Mouse (Mus musculus) myocyte (in vitro differentiated cells): ENCODE results near the gene Lzts2. TPM values are rescaled to one million over a fixed set of nuclear protein-coding genes. Genes with fewer than 3 reads are reported as not detected.

Source experiments
- H3K27me3 ChIP-seq: one replicate; pipeline ENCODE4 v1.6.1; 2011; ENCODE audit not compliant: control insufficient read depth, insufficient read depth, insufficient read length
- H3K36me3 ChIP-seq: one replicate; pipeline ENCODE4 v1.6.1; 2011; ENCODE audit not compliant: control insufficient read depth, insufficient read depth
- H3K4me2 ChIP-seq: one replicate; pipeline ENCODE4 v1.6.1; 2011; ENCODE audit warnings: low read depth, control low read depth
- H3K4me3 ChIP-seq: one replicate; pipeline ENCODE4 v1.5.1; 2011; ENCODE audit warnings: mild to moderate bottlenecking, control low read depth, moderate library complexity
- H3K79me2 ChIP-seq: one replicate; pipeline ENCODE4 v1.6.1; 2011; ENCODE audit not compliant: control insufficient read depth, insufficient read depth
- H3ac ChIP-seq: one replicate; pipeline ENCODE4 v1.6.1; 2011; ENCODE audit not compliant: control insufficient read depth, insufficient read length
- CEBPB ChIP-seq: IDR thresholded peaks from 2 replicates; pipeline ENCODE4 v1.6.1; 2011; ENCODE audit warnings: mild to moderate bottlenecking, moderate library complexity; ENCODE audit not compliant: poor library complexity, insufficient read depth, severe bottlenecking
- E2F4 ChIP-seq: IDR thresholded peaks from one replicate; pipeline ENCODE4 v1.6.1; 2011; ENCODE audit warnings: mild to moderate bottlenecking, control low read depth, moderate library complexity; ENCODE audit not compliant: insufficient read depth
- MAX ChIP-seq: IDR thresholded peaks from one replicate; pipeline ENCODE4 v1.6.1; 2011; ENCODE audit warnings: low read depth, mild to moderate bottlenecking, control low read depth
- MYOD1 ChIP-seq, 3 experiments: IDR thresholded peaks; one replicate each; pipeline ENCODE4 v1.6.1; 2011; ENCODE audit warnings: control low read depth in 2 of 3, low read depth in 2 of 3, mild to moderate bottlenecking in 2 of 3, moderate library complexity in 1 of 3; ENCODE audit not compliant: insufficient read length in 2 of 3, control insufficient read depth in 1 of 3
- MYOG ChIP-seq, 3 experiments: IDR thresholded peaks; one replicate each; pipeline ENCODE4 v1.6.1; 2011; ENCODE audit warnings: control low read depth in 2 of 3, low read depth in 2 of 3, mild to moderate bottlenecking in 2 of 3; ENCODE audit not compliant: insufficient read length in 2 of 3, control insufficient read depth in 1 of 3, insufficient read depth in 1 of 3
- POLR2A ChIP-seq: IDR thresholded peaks from one replicate; pipeline ENCODE4 v1.6.1; 2011; ENCODE audit warnings: low read depth, mild to moderate bottlenecking, control low read depth, moderate library complexity; ENCODE audit not compliant: insufficient read length
- POLR2AphosphoS2 ChIP-seq: IDR thresholded peaks from one replicate; pipeline ENCODE4 v1.6.1; 2011; ENCODE audit warnings: low read depth, control low read depth; ENCODE audit not compliant: insufficient read length
- REST ChIP-seq: IDR thresholded peaks from one replicate; pipeline ENCODE4 v1.6.1; 2011; ENCODE audit warnings: mild to moderate bottlenecking, control low read depth, moderate library complexity; ENCODE audit not compliant: insufficient read depth, insufficient read length
- SRF ChIP-seq: IDR thresholded peaks from one replicate; pipeline ENCODE4 v1.6.1; 2011; ENCODE audit warnings: low read depth; ENCODE audit not compliant: control insufficient read depth, insufficient read length
- TCF12 ChIP-seq: IDR thresholded peaks from one replicate; pipeline ENCODE4 v1.6.1; 2011; ENCODE audit warnings: mild to moderate bottlenecking, control low read depth; ENCODE audit not compliant: poor library complexity, insufficient read depth, severe bottlenecking
- TCF3 ChIP-seq: IDR thresholded peaks from one replicate; pipeline ENCODE4 v1.6.1; 2011; ENCODE audit warnings: low read depth, control low read depth; ENCODE audit not compliant: insufficient read length
- USF1 ChIP-seq: IDR thresholded peaks from one replicate; pipeline ENCODE4 v1.6.1; 2011; ENCODE audit warnings: low read depth, mild to moderate bottlenecking, control low read depth, moderate library complexity
- polyA plus RNA-seq: library from polyadenylated mRNA; unstranded; fragments of >200 nt; fragmentation: generic; extraction: Trizol; gene quantifications from one replicate; pipeline ENCODE4 v1.2.1, GENCODE M21; 2012; ENCODE audit warnings: missing spikeins

The Lzts2 gene
- polyA plus RNA-seq, 1 experiment: 66.1 TPM

DNA sequence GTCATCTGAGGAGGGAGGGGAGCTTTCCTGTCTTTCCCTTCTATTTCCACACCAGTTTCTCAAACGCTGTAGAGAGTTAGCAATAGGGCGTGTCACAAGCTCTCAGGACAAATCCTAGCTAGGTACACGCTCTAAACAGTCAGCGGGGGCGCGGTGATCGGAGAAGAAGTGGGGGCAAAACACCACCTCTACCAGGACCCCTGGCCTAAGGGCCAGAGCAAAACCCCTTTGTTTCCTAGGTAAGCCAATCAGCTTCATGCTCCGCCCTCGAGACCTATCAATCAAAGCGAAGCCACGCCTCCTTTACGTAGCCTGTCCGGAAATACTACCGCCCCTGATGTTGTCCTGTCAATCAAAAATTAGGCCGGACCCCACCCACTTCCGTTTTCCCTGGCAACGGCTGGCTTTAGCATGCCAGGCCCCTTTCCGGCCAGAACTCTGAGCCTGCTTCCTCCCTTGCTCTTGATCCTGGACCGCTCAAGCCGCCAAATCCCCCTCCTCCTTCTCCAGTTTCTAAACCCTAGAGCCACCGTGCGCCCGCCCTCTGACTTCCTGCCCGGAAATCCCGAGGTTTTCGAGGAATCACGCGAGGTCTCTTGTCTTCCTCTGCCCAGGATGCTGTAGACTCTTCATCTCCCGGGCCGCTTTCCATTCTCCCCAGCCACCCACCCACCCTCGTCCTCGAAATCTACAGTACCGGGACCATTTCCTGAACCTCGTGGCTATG lies 44.1 kb downstream of the Lzts2 start:
- H3K27me3 ChIP-seq: no peaks in the 10 kb centered on the region
- H3ac ChIP-seq: peak overlapping the region; percentile 22
- peak; percentile 46 for TF ChIP-seq POLR2AphosphoS2
- TF ChIP-seq POLR2A: peak; percentile 49
- no peak for TF ChIP-seq CEBPB
- no peak for TF ChIP-seq SRF
- TF ChIP-seq MAX: no peak
- no peak for TF ChIP-seq REST
- peak overlapping the region; percentile 80 for H3K4me2 ChIP-seq
- H3K36me3 ChIP-seq: no peaks in the 10 kb centered on the region
- H3K4me3 ChIP-seq: peak overlapping the region; percentile 47
- H3K79me2 ChIP-seq: no peaks in the 10 kb centered on the region

DNA sequence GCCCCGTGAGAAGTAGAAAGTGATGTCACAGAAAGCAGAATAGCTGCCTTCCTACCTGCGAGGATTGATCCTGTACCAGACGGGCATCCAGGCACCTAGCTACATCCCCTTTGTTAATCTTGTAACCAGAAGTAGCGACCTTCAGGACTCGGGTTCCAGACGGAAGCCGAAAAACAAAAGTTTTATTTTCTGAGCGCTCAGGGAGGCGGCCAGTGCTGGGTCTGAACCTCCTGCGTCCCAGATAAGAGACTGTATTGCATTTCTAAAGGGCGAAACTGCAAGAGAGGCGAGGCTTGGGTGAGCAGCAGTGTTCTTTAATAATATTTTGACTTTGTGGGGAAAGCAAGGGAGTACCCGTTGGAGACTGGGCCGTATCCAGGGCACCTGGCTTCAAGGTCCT lies 44.6 kb downstream of the Lzts2 start:
- H3K4me2 ChIP-seq: peak overlapping the region; percentile 80
- H3K4me3 ChIP-seq: peak overlapping the region; percentile 47
- no peaks in the 10 kb centered on the region for H3K36me3 ChIP-seq
- TF ChIP-seq MAX: no peak
- H3K27me3 ChIP-seq: no peaks in the 10 kb centered on the region
- H3ac ChIP-seq: peak overlapping the region; percentile 22
- no peaks in the 10 kb centered on the region for H3K79me2 ChIP-seq

DNA sequence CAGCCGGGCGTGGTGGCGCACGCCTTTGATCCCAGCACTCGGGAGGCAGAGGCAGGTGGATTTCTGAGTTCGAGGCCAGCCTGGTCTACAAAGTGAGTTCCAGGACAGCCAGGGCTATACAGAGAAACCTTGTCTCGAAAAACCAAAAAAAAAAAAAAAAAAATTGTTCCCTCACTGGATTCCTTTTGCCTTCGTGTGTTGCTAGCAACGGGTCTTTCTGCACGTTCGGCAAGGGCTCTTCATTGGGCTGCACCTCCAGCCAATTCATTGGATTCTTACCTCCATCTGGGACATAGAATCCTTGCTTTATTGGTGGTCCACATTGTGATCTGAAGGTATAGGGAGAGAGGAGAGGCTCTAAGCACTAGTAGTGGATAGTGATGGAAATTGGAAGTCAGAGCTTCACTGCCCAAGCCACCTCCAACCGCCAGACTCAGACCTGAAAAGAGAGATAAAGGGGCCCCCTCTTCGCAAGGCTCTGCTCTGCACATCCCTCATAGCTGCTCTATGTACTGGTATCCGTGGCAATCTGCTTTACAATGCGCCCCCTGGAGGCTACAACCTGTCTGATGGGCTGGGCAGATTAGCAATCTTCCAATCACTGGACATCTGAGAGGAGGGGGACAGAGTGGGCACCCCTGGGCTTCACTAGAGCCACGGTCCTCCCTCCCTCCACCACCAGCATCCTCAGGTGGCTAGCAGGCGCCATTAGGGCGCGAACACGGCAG lies 49.5 kb downstream of the Lzts2 start:
- Histone ChIP-seq H3K4me3 (no peak overlapping the region), H3K4me2 (no peak overlapping the region)

DNA sequence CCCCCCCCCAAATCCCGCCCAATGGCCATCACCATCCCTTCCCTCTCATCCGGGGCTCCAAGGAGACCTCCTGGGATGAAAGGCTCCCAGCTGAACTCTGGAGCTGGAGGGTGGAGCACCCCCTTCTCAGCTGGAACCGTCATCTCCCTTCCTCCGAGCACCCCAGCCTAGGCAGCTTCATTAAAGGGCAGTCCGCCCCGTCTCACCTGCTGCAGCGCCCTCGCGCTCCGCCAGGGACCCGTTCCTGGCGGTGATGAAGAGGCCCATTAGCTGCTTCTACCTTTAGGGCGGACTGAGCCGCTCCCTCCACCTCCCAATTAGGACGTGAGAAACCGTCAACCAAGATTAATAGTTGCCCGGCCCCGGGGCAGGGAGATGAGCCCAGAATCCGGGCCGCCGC lies 51.0 kb downstream of the Lzts2 start:
- H3ac ChIP-seq: no peak overlapping the region
- no peak overlapping the region for H3K4me2 ChIP-seq
- H3K4me3 ChIP-seq: no peak overlapping the region
- no peak for TF ChIP-seq CEBPB
- no peak for TF ChIP-seq USF1
- TF ChIP-seq MAX: no peak
- no peak for TF ChIP-seq REST
- no peak for TF ChIP-seq POLR2AphosphoS2
- no peak for TF ChIP-seq MYOG (IDR thresholded peaks at IDR 0.05; ENCODE audit: control insufficient read depth in 1 of 3, insufficient read depth in 1 of 3, insufficient read length in 2 of 3, low read depth in 2 of 3)
- no peak for TF ChIP-seq TCF3
- TF ChIP-seq MYOD1 (IDR thresholded peaks at IDR 0.05; ENCODE audit: control insufficient read depth in 1 of 3, insufficient read length in 2 of 3, low read depth in 2 of 3): no peak
- TF ChIP-seq SRF: no peak
- TF ChIP-seq POLR2A: no peak
- TF ChIP-seq E2F4: no peak
- no peak for TF ChIP-seq TCF12
- peaks cover 29% of the 10 kb centered on the region for H3K27me3 ChIP-seq
- no peaks in the 10 kb centered on the region for H3K36me3 ChIP-seq
- H3K79me2 ChIP-seq: no peaks in the 10 kb centered on the region

More for the DNA sequence above, 49.5 kb downstream of the Lzts2 start:
- H3K27me3 ChIP-seq: peaks cover 29% of the 10 kb centered on the region
- H3ac ChIP-seq: no peak overlapping the region
- no peak for TF ChIP-seq POLR2AphosphoS2
- no peaks in the 10 kb centered on the region for H3K36me3 ChIP-seq
- no peaks in the 10 kb centered on the region for H3K79me2 ChIP-seq

DNA sequence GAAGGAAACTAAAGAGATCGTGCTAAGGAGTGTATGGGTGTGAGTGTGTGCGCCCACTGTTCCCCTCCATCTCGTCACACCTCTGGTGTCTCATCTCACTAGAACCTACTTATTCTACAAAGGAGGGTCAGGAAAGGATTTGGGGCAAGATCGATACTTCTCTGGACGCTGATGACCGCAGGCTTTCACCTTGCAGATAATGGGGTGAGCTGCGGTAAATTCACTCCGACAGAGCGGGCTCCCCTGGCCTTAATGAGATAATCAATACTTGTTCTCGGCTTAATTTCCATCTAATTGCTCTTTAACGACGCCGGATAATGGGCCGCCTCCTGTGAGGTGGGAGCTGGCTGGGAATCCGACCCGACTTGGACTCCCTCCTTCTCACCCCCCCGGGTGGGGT lies 53.0 kb downstream of the Lzts2 start:
- Histone ChIP-seq H3K36me3 (no peaks in the 10 kb centered on the region), H3K27me3 (peaks cover 29% of the 10 kb centered on the region), H3ac (no peak overlapping the region), H3K4me2 (no peak overlapping the region), H3K79me2 (no peaks in the 10 kb centered on the region), H3K4me3 (no peak overlapping the region)
- TF ChIP-seq CEBPB (no peak), MAX (no peak), POLR2A (no peak), USF1 (no peak), POLR2AphosphoS2 (no peak), SRF (no peak), TCF12 (no peak), MYOG (IDR thresholded peaks at IDR 0.05; ENCODE audit: control insufficient read depth in 1 of 3, insufficient read depth in 1 of 3, insufficient read length in 2 of 3, low read depth in 2 of 3) (no peak), E2F4 (no peak), REST (no peak), TCF3 (no peak), MYOD1 (IDR thresholded peaks at IDR 0.05; ENCODE audit: control insufficient read depth in 1 of 3, insufficient read length in 2 of 3, low read depth in 2 of 3) (no peak)
